Mouse (Mus musculus): ENCODE results near the gene Olfr544.

Gene Olfr544

DNA sequence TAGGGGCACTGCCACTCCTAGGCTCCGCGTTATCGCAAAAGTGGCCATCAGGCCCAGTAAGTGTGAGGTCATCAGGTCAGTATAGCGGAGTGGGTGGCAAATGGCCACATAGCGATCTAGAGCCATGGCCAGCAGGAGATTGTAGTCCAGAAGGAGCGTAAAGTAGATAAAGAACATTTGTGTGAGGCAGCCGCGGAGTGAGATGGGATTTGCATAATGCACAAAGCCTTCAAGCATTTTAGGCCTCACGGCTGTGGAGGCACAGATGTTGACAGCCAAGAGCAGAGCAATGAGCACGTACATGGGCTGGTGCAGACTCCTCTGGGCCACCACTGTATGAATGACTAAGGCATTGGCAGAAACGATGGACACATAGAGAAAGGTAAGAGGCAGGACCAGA lies 10.7 kb downstream of the Olfr544 start:
- DNase-seq (ENCODE audit: low spot score): no peak

DNA sequence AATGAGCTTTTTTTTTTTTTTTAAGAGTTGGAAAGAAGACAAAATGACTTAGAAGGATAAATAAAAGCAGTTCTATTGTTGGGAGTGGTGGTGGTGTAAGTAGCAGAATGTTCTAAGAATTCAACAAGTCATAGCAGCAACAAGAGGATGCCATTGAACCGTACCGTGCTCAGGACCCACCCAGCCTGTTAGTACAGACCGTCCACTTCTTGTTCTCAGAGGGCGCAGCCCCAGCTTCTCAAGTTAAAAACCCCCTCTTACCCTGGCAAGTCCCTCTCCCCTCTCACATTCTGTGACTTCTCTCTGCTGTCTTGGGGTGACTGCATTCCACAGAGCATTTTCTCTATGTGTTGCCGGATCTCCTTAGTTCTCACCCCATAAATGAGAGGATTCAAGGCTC lies 11.5 kb downstream of the Olfr544 start:
- no peak for DNase-seq (ENCODE audit: low spot score)

DNA sequence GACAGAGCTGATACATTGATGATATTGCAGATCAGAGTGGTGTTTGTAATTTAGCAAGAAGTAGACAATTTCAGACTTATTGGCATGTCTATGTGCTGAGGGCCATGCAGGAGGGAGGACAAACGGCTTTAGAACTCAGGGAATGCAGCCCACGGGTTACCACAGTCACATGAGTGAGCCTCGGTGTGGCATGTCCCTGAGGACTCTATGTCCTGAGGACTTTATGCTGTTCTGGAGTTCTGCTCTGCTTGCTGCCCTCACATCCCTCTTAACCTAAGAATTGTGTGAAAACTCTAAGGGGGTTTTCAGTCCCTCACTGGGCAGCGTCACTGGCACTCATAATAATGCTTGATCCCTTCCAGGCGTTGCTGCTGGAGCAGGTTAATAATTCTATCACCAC lies 15.4 kb downstream of the Olfr544 start:
- DNase-seq (ENCODE audit: low spot score): no peak

DNA sequence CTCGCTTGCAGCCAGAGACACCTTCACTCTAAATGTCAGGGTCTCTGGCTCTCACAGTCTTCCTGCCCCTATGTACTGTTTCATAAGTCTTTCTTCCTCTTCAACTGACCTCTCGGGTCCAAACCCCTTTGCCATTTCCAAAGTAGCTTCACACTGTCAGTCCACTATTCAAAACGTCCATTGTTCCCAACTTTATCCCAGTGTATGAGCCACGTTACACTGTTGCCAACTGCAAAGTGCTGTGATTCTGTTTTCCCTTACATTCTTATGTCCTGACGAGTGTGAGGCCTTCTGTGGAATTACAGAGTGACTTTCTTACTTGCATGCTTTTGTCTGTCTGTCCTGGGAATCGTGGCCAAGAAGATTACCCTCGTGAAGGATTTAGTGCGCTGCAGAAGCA lies 20.5 kb downstream of the Olfr544 start:
- DNase-seq (ENCODE audit: low spot score): no peak

DNA sequence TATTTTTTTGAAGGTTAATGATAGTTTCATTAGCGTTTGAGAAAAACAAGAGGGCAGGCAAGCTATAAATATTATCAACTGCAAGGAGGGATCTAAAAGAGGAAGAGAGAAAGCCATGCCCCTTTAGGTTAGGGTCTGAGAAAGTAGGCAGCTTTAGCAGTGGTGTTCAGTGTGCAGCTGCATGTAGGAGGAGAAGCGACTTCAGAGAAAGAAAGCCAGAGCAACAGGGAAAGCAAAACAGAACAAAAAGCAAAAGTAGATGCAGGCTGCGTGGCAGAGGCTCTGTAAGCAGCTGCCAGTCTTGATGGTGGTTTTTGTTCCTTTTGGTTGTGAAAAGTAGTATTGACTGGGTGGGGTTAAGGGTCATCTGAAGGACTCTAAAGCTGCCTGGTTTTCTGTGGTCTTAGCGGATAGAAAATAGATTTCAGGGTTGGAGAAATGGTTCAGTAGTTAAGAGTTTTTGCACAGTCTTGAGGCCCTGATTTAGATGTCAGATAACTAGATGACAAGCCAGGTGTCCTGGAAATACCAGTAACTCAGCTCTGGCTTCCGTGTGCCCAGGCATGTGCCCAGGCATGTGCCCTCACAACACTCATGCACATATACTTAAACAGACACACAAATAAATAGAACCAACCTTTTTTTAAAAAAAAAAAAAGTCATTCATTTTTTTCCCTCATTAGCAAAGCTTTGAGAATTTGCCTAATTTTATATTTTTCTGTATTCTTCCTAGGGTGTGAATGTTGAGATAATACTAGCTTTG lies 29.3 kb downstream of the Olfr544 start:
- DNase-seq (ENCODE audit: low spot score): no peak

DNA sequence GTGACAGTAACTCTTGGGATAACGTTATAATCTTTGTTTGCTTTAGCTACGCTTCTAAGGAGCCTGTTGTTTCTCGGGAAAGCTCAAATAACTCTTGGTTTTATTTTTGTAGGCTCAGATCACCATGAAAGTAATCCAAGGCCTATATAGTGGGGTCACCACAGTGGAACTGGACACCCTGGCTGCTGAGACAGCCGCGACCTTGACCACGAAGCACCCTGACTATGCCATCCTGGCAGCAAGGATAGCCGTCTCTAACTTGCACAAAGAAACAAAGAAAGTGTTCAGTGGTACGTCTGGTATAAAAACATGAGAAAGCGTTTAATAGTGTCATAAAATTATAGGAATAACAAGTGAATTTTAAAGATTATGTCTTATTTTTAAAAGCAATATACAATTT lies 41.7 kb downstream of the Olfr544 start:
- DNase-seq (ENCODE audit: low spot score): no peak

DNA sequence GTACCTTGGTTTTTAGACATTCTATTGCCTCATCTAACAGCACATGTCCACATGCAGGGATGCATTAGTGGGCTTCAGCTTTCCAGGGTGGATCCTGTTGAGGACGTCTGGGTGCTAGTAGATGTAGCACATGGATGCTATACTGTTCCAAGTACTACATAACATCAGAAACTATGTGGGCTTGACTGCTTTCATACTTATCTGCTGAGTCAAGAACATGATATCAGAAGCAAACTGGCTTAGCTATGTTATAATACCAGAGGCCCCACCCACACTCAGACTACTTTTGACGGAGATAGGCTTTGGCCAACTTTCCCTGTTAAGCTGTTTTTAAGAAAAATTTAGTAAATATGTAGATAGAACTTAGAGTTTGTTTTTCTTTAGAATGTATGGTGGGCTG lies 43.8 kb downstream of the Olfr544 start:
- DNase-seq (ENCODE audit: low spot score): no peak

DNA sequence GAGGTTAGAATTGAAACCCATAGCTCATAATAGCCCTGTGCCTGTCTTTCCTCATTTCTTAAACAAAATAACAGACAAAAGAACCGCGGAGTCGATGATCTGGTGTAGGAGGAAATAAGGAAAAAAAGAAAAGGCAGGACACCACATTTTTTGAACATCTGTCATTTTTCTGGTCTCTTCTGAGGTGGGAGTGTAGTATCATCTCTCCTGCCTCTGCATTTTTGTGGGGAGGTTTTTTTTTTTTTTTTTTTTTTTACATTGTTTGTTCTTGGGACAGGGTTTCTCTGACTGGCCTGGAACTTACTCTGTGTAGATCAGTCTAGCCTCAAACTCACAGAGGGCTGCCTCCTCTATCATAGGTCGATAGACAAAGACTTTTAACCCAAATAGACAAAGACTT lies 45.7 kb downstream of the Olfr544 start:
- no peak for DNase-seq (ENCODE audit: low spot score)

DNA sequence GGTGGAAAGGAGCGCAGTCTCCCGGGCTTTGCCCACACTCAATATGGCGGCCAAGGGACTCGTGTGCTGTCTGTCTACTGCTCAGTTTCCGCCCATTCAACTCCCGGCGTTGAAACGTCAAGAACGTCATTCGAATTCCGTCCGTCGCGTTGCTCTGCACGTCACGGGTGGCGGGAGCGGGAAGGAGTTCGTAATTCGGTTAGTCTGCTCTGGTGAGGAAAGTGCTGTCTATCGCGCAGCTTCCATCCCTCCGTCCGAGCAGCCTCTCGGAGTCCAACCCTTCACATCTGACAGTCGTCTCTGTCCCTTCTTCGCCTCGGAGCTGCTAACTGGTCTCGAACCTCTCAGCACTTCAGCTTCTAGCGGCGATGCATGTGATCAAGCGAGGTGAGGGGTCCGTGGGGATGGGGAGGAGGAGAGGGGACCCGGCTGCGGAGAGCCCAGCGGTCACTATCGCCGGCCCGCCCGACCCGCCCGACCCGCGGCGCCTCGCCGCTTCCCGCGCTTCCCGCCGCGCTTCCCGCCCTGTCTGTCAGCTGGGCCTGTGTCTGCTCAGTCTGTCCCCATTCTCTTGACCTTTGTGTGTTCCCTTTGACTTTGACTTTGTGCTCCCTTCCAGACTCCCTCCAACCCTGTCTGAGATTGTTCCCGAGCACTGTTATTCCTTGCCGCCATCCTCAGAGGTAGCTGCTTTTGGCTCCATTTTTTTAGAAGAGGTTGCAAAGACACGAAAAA lies 46.3 kb downstream of the Olfr544 start, which contains the start of gene Rrm1:
Gene Rrm1, plus strand, starts transcription at position 39 of the 735 bp plus-strand sequence.
- DNase-seq (ENCODE audit: low spot score): peak; percentile 93

DNA sequence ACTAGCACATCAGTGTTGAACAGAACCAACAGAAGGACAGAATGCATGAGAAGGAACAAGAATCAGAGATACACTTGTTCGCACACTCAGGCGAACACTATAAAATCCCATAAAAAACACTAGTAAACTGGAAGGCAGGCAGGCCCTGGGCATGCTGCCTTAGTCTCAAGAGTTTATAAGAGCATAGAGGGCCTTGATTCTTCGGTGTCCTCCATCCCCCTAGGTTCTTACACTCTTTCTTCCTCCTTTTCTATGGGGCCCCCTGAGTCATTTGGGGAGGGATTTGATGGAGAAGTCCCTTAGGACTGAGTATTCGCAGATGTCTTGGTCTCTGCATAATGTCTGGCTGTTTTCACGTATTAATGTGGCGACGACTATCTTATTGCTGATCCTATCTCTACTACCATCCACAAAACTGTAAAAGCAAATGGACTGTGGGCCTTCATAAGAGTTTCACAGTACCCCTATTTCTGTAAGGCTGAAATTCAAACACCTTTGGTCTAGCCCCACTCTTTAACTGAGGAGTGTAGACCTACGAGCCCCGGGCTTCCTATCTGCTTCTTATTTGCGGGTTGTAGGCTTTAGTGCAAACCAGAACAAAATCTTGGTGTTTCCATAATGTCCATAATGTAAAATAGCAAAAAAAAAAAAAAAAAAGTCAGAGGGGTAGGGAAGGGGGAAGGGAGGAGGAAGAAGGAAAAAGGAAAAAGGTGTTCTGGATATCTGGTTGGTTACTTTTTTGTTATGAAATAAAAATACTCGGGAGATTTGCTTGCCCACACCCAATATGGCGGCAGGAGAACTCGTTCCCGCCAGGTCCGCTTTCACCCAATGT lies 47.1 kb downstream of the Olfr544 start:
- no peak for DNase-seq (ENCODE audit: low spot score)

DNA sequence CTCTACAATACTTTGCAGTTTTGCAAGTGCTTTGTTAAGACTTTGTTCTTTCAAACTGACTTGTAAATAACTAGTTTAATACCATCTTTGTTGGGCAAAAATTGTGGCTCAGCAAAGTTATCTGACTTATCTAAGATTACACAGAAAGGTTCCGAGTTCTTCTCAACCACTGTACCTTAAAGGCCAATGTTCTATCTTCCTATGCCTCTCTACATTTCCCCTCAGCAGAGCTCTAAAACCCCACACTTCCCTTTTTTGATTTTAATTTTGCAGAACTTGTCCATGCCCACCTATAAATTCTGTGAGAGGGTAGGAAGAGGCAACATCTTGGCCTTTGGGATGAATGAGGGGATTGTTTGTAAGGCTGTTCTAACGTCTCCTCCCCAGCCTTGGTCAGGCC lies 53.8 kb downstream of the Olfr544 start:
- no peak for DNase-seq (ENCODE audit: low spot score)
